Mouse (Mus musculus) heart, embryonic 11.5 days (tissue): ENCODE data around the gene Mtmr11. TPM values are rescaled to one million over a fixed set of nuclear protein-coding genes. Genes with fewer than 3 reads are reported as not detected.
A peak's percentile ranks its signal among the peaks of the same experiment; 100 is the strongest.
"Not testable (repeated sequence)": the region's sequence is repeated elsewhere in the genome, so short reads cannot be mapped to it uniquely, and the experiment has no call there.

ENCODE experiments used
- ATAC-seq: fragments of 200-750 bp; cut with Nextera tagmentation; replicated peaks from 2 replicates; pipeline ENCODE4 v1.8.0; 2017; ENCODE audit warnings: moderate library complexity; ENCODE audit not compliant: insufficient number of reproducible peaks, low FRiP score, low TSS enrichment
- H3K27ac ChIP-seq: fragments of 300-500 bp; sonication (generic); 2 replicates; pipeline ENCODE4 v1.5.1; 2014; ENCODE audit warnings: mild to moderate bottlenecking, low read depth, low read length
- H3K27me3 ChIP-seq: fragments of 300-500 bp; sonication (generic); 2 replicates; pipeline ENCODE4 v1.6.1; 2014; ENCODE audit warnings: mild to moderate bottlenecking, low read length, mixed read lengths; ENCODE audit not compliant: control insufficient read depth, insufficient read depth
- H3K36me3 ChIP-seq: fragments of 300-500 bp; sonication (generic); 2 replicates; pipeline ENCODE4 v1.6.1; 2014; ENCODE audit warnings: mild to moderate bottlenecking, low read length, moderate library complexity, mixed read lengths; ENCODE audit not compliant: control insufficient read depth, insufficient read depth
- H3K4me1 ChIP-seq: fragments of 300-500 bp; sonication (generic); 2 replicates; pipeline ENCODE4 v1.6.1; 2014; ENCODE audit warnings: low read length; ENCODE audit not compliant: control insufficient read depth, insufficient read depth
- H3K4me2 ChIP-seq: fragments of 300-500 bp; sonication (generic); 2 replicates; pipeline ENCODE4 v1.6.1; 2014; ENCODE audit warnings: mild to moderate bottlenecking, moderate library complexity
- H3K4me3 ChIP-seq: fragments of 300-500 bp; sonication (generic); 2 replicates; pipeline ENCODE4 v1.5.1; 2014; ENCODE audit warnings: low read depth, low read length
- H3K9ac ChIP-seq: fragments of 300-500 bp; sonication (generic); 2 replicates; pipeline ENCODE4 v1.6.1; 2014; ENCODE audit warnings: mild to moderate bottlenecking, low read depth, low read length, moderate library complexity
- H3K9me3 ChIP-seq: fragments of 300-500 bp; sonication (generic); replicated peaks from 2 replicates; pipeline ENCODE4 v1.6.1; 2016; ENCODE audit warnings: low read length; ENCODE audit not compliant: control insufficient read depth
- WGBS: fragments of 180-500 bp; shearing (Covaris S2); extraction: QIAGEN DNeasy Blood & Tissue Kit; methylation state at CpG from one replicate; pipeline ENCODE4 v1.1.7; 2014; ENCODE audit not compliant: insufficient replicate concordance; 5-methylcytosine and 5-hydroxymethylcytosine counted together
- polyA plus RNA-seq: library from polyadenylated mRNA; unstranded; fragments of >200 nt; fragmentation: Nextera tagmentation; extraction: Ambion mirVana; gene quantifications from 2 replicates; pipeline ENCODE4 v1.2.1, GENCODE M21; 2014

Mtmr11 gene
- polyA plus RNA-seq, 1 experiment from 2014 or later: 10.4 TPM

- no peak overlapping the region for H3K4me3 ChIP-seq
- no peak overlapping the region for H3K27ac ChIP-seq
- ATAC-seq: no peak
- H3K27me3 ChIP-seq: no peaks in the 10 kb centered on the region
- 83% methylated on average over 10 of the region's 10 CpGs for WGBS
- peaks cover 9% of the 10 kb centered on the region; the same call in 1 of the 2 replicates for H3K36me3 ChIP-seq
- no peak overlapping the region for H3K4me2 ChIP-seq
- no peaks in the 10 kb centered on the region for H3K9me3 ChIP-seq
- H3K9ac ChIP-seq: no peak overlapping the region
- peaks cover 12% of the 10 kb centered on the region for H3K4me1 ChIP-seq
Observed at GRCm38 (mm10) chr3:96194966-96195365, 33.2 kb downstream of the Mtmr11 start.

- no peaks in the 10 kb centered on the region for H3K27me3 ChIP-seq
- H3K27ac ChIP-seq: no peak overlapping the region
- H3K9me3 ChIP-seq: no peaks in the 10 kb centered on the region
- H3K4me2 ChIP-seq: no peak overlapping the region
- H3K9ac ChIP-seq: no peak overlapping the region
- H3K4me3 ChIP-seq: no peak overlapping the region
- H3K36me3 ChIP-seq: peaks cover 9% of the 10 kb centered on the region; the same call in 1 of the 2 replicates
- WGBS: 89% methylated on average over 11 of the region's 11 CpGs
- peaks cover 12% of the 10 kb centered on the region for H3K4me1 ChIP-seq
- no peak for ATAC-seq
Observed at GRCm38 (mm10) chr3:96195616-96196313, 34.0 kb downstream of the Mtmr11 start.

- Histone ChIP-seq H3K27ac (peak overlapping the region; percentile 91), H3K36me3 (peaks cover 9% of the 10 kb centered on the region; the same call in 1 of the 2 replicates), H3K4me3 (peak overlapping the region; percentile 72), H3K4me2 (peak overlapping the region; percentile 98), H3K4me1 (peaks cover 12% of the 10 kb centered on the region), H3K9me3 (no peaks in the 10 kb centered on the region), H3K9ac (peak overlapping the region; percentile 94), H3K27me3 (no peaks in the 10 kb centered on the region)
- ATAC-seq: peak; percentile 19; the same call in 1 of the 2 replicates
- 19% methylated on average over 27 of the region's 27 CpGs for WGBS
Observed at GRCm38 (mm10) chr3:96196437-96197128, 34.8 kb downstream of the Mtmr11 start.

GRCm38 (mm10) chr3:96197129-96197749 is 35.4 kb downstream of the Mtmr11 start:
- peak; percentile 87 for ATAC-seq
- peak overlapping the region; percentile 98 for H3K4me2 ChIP-seq
- under 1% methylated on average over 50 of the region's 50 CpGs for WGBS

GRCm38 (mm10) chr3:96198181-96198580 is 36.4 kb downstream of the Mtmr11 start:
- Histone ChIP-seq H3K27ac (0 out of 2 replicates have a peak overlapping the region, but pooled peaks have one; percentile 15), H3K9ac (peak overlapping the region; percentile 94), H3K4me3 (peak overlapping the region; percentile 72), H3K4me2 (peak overlapping the region; percentile 98), H3K27me3 (no peaks in the 10 kb centered on the region), H3K36me3 (peaks cover 9% of the 10 kb centered on the region; the same call in 1 of the 2 replicates), H3K4me1 (peaks cover 12% of the 10 kb centered on the region), H3K9me3 (no peaks in the 10 kb centered on the region)
- no peak for ATAC-seq
- WGBS: 4% methylated on average over 6 of the region's 6 CpGs

More at GRCm38 (mm10) chr3:96197129-96197749, 35.4 kb downstream of the Mtmr11 start:
- Histone ChIP-seq H3K9ac (peak overlapping the region; percentile 94), H3K36me3 (peaks cover 9% of the 10 kb centered on the region; the same call in 1 of the 2 replicates), H3K4me3 (peak overlapping the region; percentile 72), H3K9me3 (no peaks in the 10 kb centered on the region), H3K4me1 (peaks cover 12% of the 10 kb centered on the region), H3K27me3 (no peaks in the 10 kb centered on the region), H3K27ac (peak overlapping the region; percentile 91)

- not testable (repeated sequence) for H3K36me3 ChIP-seq, H3K4me2 ChIP-seq, H3K9me3 ChIP-seq, H3K9ac ChIP-seq, H3K27me3 ChIP-seq, ATAC-seq, H3K27ac ChIP-seq, H3K4me3 ChIP-seq
- H3K4me1 ChIP-seq: peaks cover 12% of the 10 kb centered on the region
- WGBS: 25% methylated on average over 6 of the region's 8 CpGs
Observed at GRCm38 (mm10) chr3:96198601-96199251, 36.9 kb downstream of the Mtmr11 start.

- no peaks in the 10 kb centered on the region for H3K27me3 ChIP-seq
- no peak overlapping the region for H3K27ac ChIP-seq
- peaks cover 12% of the 10 kb centered on the region for H3K4me1 ChIP-seq
- no peak for ATAC-seq
- no peaks in the 10 kb centered on the region for H3K9me3 ChIP-seq
- H3K4me2 ChIP-seq: no peak overlapping the region
- H3K9ac ChIP-seq: no peak overlapping the region
- H3K4me3 ChIP-seq: no peak overlapping the region
- peaks cover 9% of the 10 kb centered on the region; the same call in 1 of the 2 replicates for H3K36me3 ChIP-seq
- WGBS: 33% methylated on average over 2 of the region's 2 CpGs
Observed at GRCm38 (mm10) chr3:96199731-96200130, 37.9 kb downstream of the Mtmr11 start.

- 73% methylated on average over 3 of the region's 3 CpGs for WGBS
- Histone ChIP-seq H3K36me3 (no peaks in the 10 kb centered on the region), H3K4me3 (no peak overlapping the region), H3K27ac (no peak overlapping the region), H3K4me2 (no peak overlapping the region), H3K4me1 (no peaks in the 10 kb centered on the region), H3K9ac (no peak overlapping the region), H3K27me3 (no peaks in the 10 kb centered on the region), H3K9me3 (no peaks in the 10 kb centered on the region)
- ATAC-seq: no peak
Observed at GRCm38 (mm10) chr3:96207819-96208218, 46.0 kb downstream of the Mtmr11 start.
